Mouse (Mus musculus) CD4-positive, CD25-positive, alpha-beta regulatory T cell, adult 4 months (primary cell): ENCODE results near the gene Olfr392. TPM values are rescaled to one million over a fixed set of nuclear protein-coding genes. Genes with fewer than 3 reads are reported as not detected.

Experiments
- ATAC-seq: one replicate; pipeline ENCODE4 v1.8.0; 2017
- polyA plus RNA-seq, 2 experiments: library from polyadenylated mRNA; unstranded; fragments of 100-300 nt; shearing (Covaris generic); gene quantifications; one replicate each; pipeline ENCODE4 v1.2.1; 2017

Olfr392 gene
- under 1 TPM in 1 of 2 experiments, not detected in 1; 0.08 TPM for polyA plus RNA-seq

GRCm38 (mm10) chr11:73816949-73817348 lies at the start of gene Olfr392:
TSS of gene Olfr392 (minus strand) at chr11:73817049.
- ATAC-seq: no peak

- ATAC-seq: no peak
Observed at GRCm38 (mm10) chr11:73851354-73851753, 34.5 kb upstream of the Olfr392 start, which contains the start of gene Olfr393. TSS of gene Olfr393 (minus strand) at chr11:73851454.

GRCm38 (mm10) chr11:73802952-73803351 lies 13.9 kb downstream of the Olfr392 start, which contains the start of gene Olfr391-ps:
TSS of gene Olfr391-ps (minus strand) at chr11:73803052.
- no peak for ATAC-seq

GRCm38 (mm10) chr11:73782664-73783063 lies 34.2 kb downstream of the Olfr392 start, which contains the start of gene Olfr390:
TSS of gene Olfr390 (plus strand) at chr11:73782964.
- no peak for ATAC-seq

GRCm38 (mm10) chr11:73780613-73781012 lies 36.2 kb downstream of the Olfr392 start, which contains the start of gene Olfr389:
TSS of gene Olfr389 (minus strand) at chr11:73780713.
- no peak for ATAC-seq

Other genes starting within 250 kb of the Olfr392 start
- not detected for gene Olfr385, start 224.0 kb downstream of the Olfr392 start, polyA plus RNA-seq
- not detected for gene Olfr384, start 218.5 kb downstream of the Olfr392 start, polyA plus RNA-seq
- gene Zfp735, start 128.3 kb downstream of the Olfr392 start, polyA plus RNA-seq: not detected
- not detected for gene Olfr389, start 36.3 kb downstream of the Olfr392 start, polyA plus RNA-seq
- not detected for gene Olfr390, start 34.1 kb downstream of the Olfr392 start, polyA plus RNA-seq
- not detected for gene Olfr391-ps, start 14.0 kb downstream of the Olfr392 start, polyA plus RNA-seq
- not detected for gene Olfr393, start 34.4 kb upstream of the Olfr392 start, polyA plus RNA-seq
- not detected for gene Olfr394, start 73.7 kb upstream of the Olfr392 start, polyA plus RNA-seq
- not detected for gene Olfr395, start 92.2 kb upstream of the Olfr392 start, polyA plus RNA-seq
- gene Olfr23, start 119.6 kb upstream of the Olfr392 start, polyA plus RNA-seq: not detected
- gene Olfr397, start 143.8 kb upstream of the Olfr392 start, polyA plus RNA-seq: not detected
- gene Olfr398, start 173.4 kb upstream of the Olfr392 start, polyA plus RNA-seq: under 1 TPM in 1 of 2 experiments, not detected in 1; 0.26 TPM
- not detected for gene Olfr139, start 239.5 kb upstream of the Olfr392 start, polyA plus RNA-seq
- gene Olfr399, start 239.6 kb upstream of the Olfr392 start, polyA plus RNA-seq: not detected